Mouse (Mus musculus) embryonic facial prominence, embryonic 10.5 days (tissue): ENCODE measurements around the gene Man2a1. TPM values are rescaled to one million over a fixed set of nuclear protein-coding genes. Genes with fewer than 3 reads are reported as not detected.

Experiments used
- DNase-seq: peaks from one replicate; pipeline ENCODE4 v3.0.0-alpha.2; 2017; ENCODE audit warnings: low spot score
- H3K27ac ChIP-seq: fragments of 300-500 bp; sonication (generic); replicated peaks from 2 replicates; pipeline ENCODE4 v1.5.1; 2016; ENCODE audit warnings: mild to moderate bottlenecking
- H3K27me3 ChIP-seq: fragments of 300-500 bp; sonication (generic); replicated peaks from 2 replicates; pipeline ENCODE4 v1.6.1; 2016; ENCODE audit warnings: low read depth, mild to moderate bottlenecking; ENCODE audit not compliant: poor library complexity, severe bottlenecking
- H3K36me3 ChIP-seq: fragments of 300-500 bp; sonication (generic); replicated peaks from 2 replicates; pipeline ENCODE4 v1.6.1; 2016; ENCODE audit warnings: mild to moderate bottlenecking, moderate library complexity
- H3K4me1 ChIP-seq: fragments of 300-500 bp; sonication (generic); 2 replicates; pipeline ENCODE4 v1.6.1; 2016
- H3K4me3 ChIP-seq: fragments of 300-500 bp; sonication (generic); 2 replicates; pipeline ENCODE4 v1.5.1; 2016; ENCODE audit warnings: mild to moderate bottlenecking, moderate library complexity
- H3K9me3 ChIP-seq: fragments of 300-500 bp; sonication (generic); 2 replicates; pipeline ENCODE4 v1.6.1; 2016; ENCODE audit warnings: mild to moderate bottlenecking
- WGBS: fragments of 180-500 bp; shearing (Covaris S2); methylation state at CpG from one replicate; pipeline ENCODE4 v1.1.7; 2016; 5-methylcytosine and 5-hydroxymethylcytosine counted together
- polyA plus RNA-seq: library from polyadenylated mRNA; unstranded; fragments of >200 nt; fragmentation: Nextera tagmentation; extraction: Ambion mirVana; gene quantifications from 2 replicates; pipeline ENCODE4 v1.2.1, GENCODE M21; 2016

The Man2a1 gene
- polyA plus RNA-seq, 1 experiment from 2014 or later, result 6.4 TPM

- 81% methylated on average over 18 of the region's 18 CpGs for WGBS
Observed at GRCm38 (mm10) chr17:64780753-64781490, 180.4 kb downstream of the Man2a1 start.

DNA sequence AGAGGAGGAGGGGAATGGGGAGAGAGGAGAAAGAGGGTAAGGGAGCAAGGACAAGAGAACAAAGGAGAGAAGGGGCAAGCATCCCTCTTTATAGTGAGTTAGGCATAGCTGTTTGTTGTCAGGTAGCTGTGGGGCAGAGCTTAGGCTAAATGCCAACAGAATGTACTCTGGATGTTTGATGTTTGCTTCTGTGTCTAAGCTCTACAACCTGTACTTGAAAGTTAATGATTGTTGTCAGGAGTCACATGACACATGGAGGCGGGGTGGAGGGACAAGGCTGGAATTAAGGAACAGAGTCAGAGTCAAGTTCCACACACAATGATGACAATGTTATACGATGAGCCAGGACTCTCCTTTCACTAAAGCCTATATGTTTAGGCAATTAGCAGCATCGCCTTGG, 181.8 kb downstream of the Man2a1 start:
- DNase-seq, result no peak
- Histone ChIP-seq H3K27me3 (no peaks in the 10 kb centered on the region), H3K27ac (no peak overlapping the region), H3K36me3 (no peaks in the 10 kb centered on the region), H3K4me3 (no peak overlapping the region), H3K9me3 (no peaks in the 10 kb centered on the region), H3K4me1 (peaks cover 21% of the 10 kb centered on the region)
- 80% methylated on average over 3 of the region's 3 CpGs for WGBS

More at GRCm38 (mm10) chr17:64780753-64781490, 180.4 kb downstream of the Man2a1 start:
- Histone ChIP-seq H3K36me3 (no peaks in the 10 kb centered on the region), H3K9me3 (no peaks in the 10 kb centered on the region), H3K4me1 (peaks cover 11% of the 10 kb centered on the region; the same call in 1 of the 2 replicates), H3K4me3 (no peak overlapping the region), H3K27me3 (no peaks in the 10 kb centered on the region), H3K27ac (no peak overlapping the region)
- no peak for DNase-seq

DNA sequence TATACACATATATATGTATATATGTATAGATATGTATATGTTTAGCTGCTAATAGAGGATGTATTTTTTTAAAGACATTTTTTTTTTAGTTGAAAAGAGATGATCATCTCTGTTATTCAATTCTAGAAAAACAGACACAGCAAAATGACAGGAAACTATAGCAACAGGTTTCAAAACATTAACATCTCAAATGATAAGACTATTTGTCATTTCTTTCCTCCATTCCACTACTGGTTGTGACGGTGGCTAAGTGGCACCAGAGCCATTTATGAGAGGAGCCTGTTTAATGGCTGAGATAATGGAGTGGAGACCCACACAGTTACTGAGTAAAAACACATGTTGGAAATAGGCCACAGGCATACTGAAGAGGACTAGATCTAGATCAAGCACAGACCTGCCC, 185.4 kb downstream of the Man2a1 start:
- Histone ChIP-seq H3K4me1 (peaks cover 22% of the 10 kb centered on the region), H3K9me3 (no peaks in the 10 kb centered on the region), H3K27me3 (no peaks in the 10 kb centered on the region), H3K4me3 (no peak overlapping the region), H3K36me3 (no peaks in the 10 kb centered on the region), H3K27ac (no peak overlapping the region)
- DNase-seq, result no peak
- WGBS, result 44% methylated on average over 1 of the region's 1 CpGs

GRCm38 (mm10) chr17:64788301-64788700, 187.8 kb downstream of the Man2a1 start:
- no peak for DNase-seq
- peaks cover 14% of the 10 kb centered on the region for H3K4me1 ChIP-seq
- H3K36me3 ChIP-seq, result no peaks in the 10 kb centered on the region
- H3K27me3 ChIP-seq, result no peaks in the 10 kb centered on the region
- no peak overlapping the region for H3K4me3 ChIP-seq
- H3K27ac ChIP-seq, result no peak overlapping the region
- no peaks in the 10 kb centered on the region for H3K9me3 ChIP-seq
- WGBS, result 90% methylated on average over 13 of the region's 13 CpGs

DNA sequence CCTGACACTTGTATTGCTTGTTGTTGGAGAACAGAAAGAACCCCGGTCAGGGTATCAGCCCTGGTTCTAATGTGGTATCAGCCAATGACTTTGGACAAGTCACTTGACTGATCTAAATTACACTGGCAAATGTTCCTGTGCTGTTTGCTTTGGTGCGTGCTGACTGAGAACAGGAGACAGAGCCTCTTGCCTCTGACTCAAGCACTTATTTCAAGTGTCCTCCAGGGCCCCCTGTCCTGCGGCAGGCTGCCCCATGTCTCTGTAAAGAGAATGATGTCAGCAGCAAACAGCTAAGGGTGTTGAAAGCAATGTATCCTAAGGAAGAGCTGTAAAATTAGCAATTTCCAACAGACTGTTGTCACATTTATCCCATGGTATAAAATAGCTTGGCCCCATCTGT, 188.6 kb downstream of the Man2a1 start:
- no peak for DNase-seq
- no peaks in the 10 kb centered on the region for H3K27me3 ChIP-seq
- WGBS, result 85% methylated on average over 3 of the region's 3 CpGs
- H3K4me1 ChIP-seq, result peaks cover 14% of the 10 kb centered on the region
- no peak overlapping the region for H3K4me3 ChIP-seq
- H3K36me3 ChIP-seq, result no peaks in the 10 kb centered on the region
- no peaks in the 10 kb centered on the region for H3K9me3 ChIP-seq
- no peak overlapping the region for H3K27ac ChIP-seq

GRCm38 (mm10) chr17:64792076-64792475, 191.5 kb downstream of the Man2a1 start:
- DNase-seq, result no peak
- H3K36me3 ChIP-seq, result no peaks in the 10 kb centered on the region
- H3K27ac ChIP-seq, result no peak overlapping the region
- H3K27me3 ChIP-seq, result no peaks in the 10 kb centered on the region
- H3K4me3 ChIP-seq, result no peak overlapping the region
- H3K9me3 ChIP-seq, result no peaks in the 10 kb centered on the region
- WGBS, result 94% methylated on average over 3 of the region's 3 CpGs
- peaks cover 6% of the 10 kb centered on the region; the same call in 1 of the 2 replicates for H3K4me1 ChIP-seq

DNA sequence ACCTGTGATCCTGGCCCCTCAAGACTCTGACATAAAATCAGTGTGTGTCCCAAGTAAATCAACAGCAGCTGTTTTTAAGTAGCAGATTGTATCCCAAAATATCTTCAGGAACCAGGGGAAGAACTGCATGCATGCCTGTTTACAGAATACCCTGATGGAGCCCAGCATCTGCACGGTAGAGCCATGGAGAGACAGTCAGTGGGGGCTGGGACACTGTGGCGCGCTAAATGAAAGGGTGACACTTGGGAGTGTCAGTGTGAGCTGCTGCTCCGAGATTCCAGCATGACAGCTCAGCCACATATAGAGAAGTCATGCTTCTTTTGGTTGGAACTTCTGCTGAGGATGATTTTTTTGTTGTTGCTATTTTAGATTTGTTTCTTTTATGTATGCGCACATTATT, 192.1 kb downstream of the Man2a1 start:
- no peak overlapping the region for H3K4me3 ChIP-seq
- peaks cover 1% of the 10 kb centered on the region; the same call in 1 of the 2 replicates for H3K4me1 ChIP-seq
- H3K9me3 ChIP-seq, result no peaks in the 10 kb centered on the region
- no peaks in the 10 kb centered on the region for H3K27me3 ChIP-seq
- DNase-seq, result no peak
- no peak overlapping the region for H3K27ac ChIP-seq
- H3K36me3 ChIP-seq, result no peaks in the 10 kb centered on the region
- WGBS, result 81% methylated on average over 5 of the region's 5 CpGs

DNA sequence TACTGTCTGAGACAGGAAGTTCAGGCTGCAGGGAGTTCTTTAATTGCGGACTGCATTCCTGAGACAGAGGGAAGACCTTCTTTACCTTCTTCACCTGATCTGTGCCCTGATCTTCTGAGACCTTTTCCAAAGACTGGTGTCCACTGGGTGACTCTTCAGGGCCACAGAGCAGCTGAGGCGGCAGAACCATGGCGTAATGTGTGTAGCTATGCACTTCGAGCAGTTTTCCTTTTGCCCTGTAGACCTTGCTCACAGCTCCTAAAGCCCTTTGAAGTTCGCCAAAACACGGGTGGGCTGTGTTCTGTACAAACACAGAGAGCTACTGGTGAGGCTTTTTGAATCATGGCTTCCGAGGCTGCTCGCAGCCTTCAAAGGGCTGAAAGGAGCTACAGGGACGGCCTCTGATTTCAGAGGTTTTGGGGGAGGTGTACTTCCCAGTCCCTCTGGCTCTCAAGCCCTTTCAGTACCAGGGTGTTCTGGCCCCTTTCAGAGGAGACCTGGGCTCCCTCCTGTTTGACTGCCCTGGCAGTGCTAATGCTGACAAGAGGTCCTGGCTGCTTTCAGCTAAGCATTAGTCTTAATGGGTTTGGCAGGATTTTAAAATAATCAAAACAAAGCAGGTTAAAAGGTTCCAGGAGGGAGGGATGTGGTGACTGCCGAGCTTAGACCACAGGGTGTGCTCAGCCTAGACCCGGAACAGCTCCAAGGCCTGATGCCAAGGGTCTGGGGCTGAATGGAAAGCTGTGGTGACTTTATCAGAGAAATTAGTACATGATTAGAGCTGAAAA, 201.8 kb downstream of the Man2a1 start:
- WGBS, result 41% methylated on average over 11 of the region's 11 CpGs
- Histone ChIP-seq H3K4me1 (peaks cover 14% of the 10 kb centered on the region), H3K4me3 (no peak overlapping the region), H3K27me3 (no peaks in the 10 kb centered on the region), H3K36me3 (no peaks in the 10 kb centered on the region), H3K9me3 (no peaks in the 10 kb centered on the region), H3K27ac (peak overlapping the region; percentile 72)
- DNase-seq, result peak; percentile 54

GRCm38 (mm10) chr17:64802956-64803275, 202.4 kb downstream of the Man2a1 start:
- DNase-seq, result no peak
- Histone ChIP-seq H3K36me3 (no peaks in the 10 kb centered on the region), H3K27me3 (no peaks in the 10 kb centered on the region), H3K4me1 (peaks cover 14% of the 10 kb centered on the region), H3K27ac (peak overlapping the region; percentile 72; the same call in 1 of the 2 replicates), H3K4me3 (no peak overlapping the region), H3K9me3 (no peaks in the 10 kb centered on the region)
- 50% methylated on average over 7 of the region's 7 CpGs for WGBS

Other genes with a start within 250 kb of the Man2a1 start
- not detected in 2 replicates for gene 4930583I09Rik, start 235.3 kb downstream of the Man2a1 start, polyA plus RNA-seq